Mouse (Mus musculus) forebrain, embryonic 16.5 days (tissue): ENCODE data around the gene Dnah2. TPM values are rescaled to one million over a fixed set of nuclear protein-coding genes. Genes with fewer than 3 reads are reported as not detected.
A peak's percentile ranks its signal among the peaks of the same experiment; 100 is the strongest.

ENCODE experiments used
- ATAC-seq: fragments of 200-750 bp; cut with Nextera tagmentation; 2 replicates; pipeline ENCODE4 v1.8.0; 2017; ENCODE audit warnings: mild to moderate bottlenecking, moderate library complexity
- H3K27ac ChIP-seq: fragments of 300-500 bp; sonication (generic); 2 replicates; pipeline ENCODE4 v1.5.1; 2014; ENCODE audit warnings: low read length, control low read depth
- H3K27me3 ChIP-seq: fragments of 300-500 bp; sonication (generic); replicated peaks from 2 replicates; pipeline ENCODE4 v1.6.1; 2014; ENCODE audit warnings: low read length; ENCODE audit not compliant: control insufficient read depth, insufficient read depth
- H3K36me3 ChIP-seq: fragments of 300-500 bp; sonication (generic); 2 replicates; pipeline ENCODE4 v1.6.1; 2014; ENCODE audit not compliant: control insufficient read depth, insufficient read depth
- H3K4me1 ChIP-seq: fragments of 300-500 bp; sonication (generic); replicated peaks from 2 replicates; pipeline ENCODE4 v1.6.1; 2014; ENCODE audit warnings: low read length; ENCODE audit not compliant: control insufficient read depth, insufficient read depth
- H3K4me2 ChIP-seq: fragments of 300-500 bp; sonication (generic); 2 replicates; pipeline ENCODE4 v1.6.1; 2014; ENCODE audit warnings: mild to moderate bottlenecking, low read length, control low read depth
- H3K4me3 ChIP-seq: fragments of 300-500 bp; sonication (generic); replicated peaks from 2 replicates; pipeline ENCODE4 v1.5.1; 2014; ENCODE audit warnings: mild to moderate bottlenecking, low read length, control low read depth
- H3K9ac ChIP-seq: fragments of 300-500 bp; sonication (generic); replicated peaks from 2 replicates; pipeline ENCODE4 v1.6.1; 2014; ENCODE audit warnings: low read depth, low read length, control low read depth
- H3K9me3 ChIP-seq: fragments of 300-500 bp; sonication (generic); 2 replicates; pipeline ENCODE4 v1.6.1; 2016; ENCODE audit warnings: low read length; ENCODE audit not compliant: control insufficient read depth
- WGBS: fragments of 180-500 bp; shearing (Covaris S2); extraction: QIAGEN DNeasy Blood & Tissue Kit; methylation state at CpG from one replicate; pipeline ENCODE4 v1.1.7; 2014; 5-methylcytosine and 5-hydroxymethylcytosine counted together
- polyA plus RNA-seq: library from polyadenylated mRNA; unstranded; fragments of >200 nt; fragmentation: Nextera tagmentation; extraction: Ambion mirVana; gene quantifications from 2 replicates; pipeline ENCODE4 v1.2.1, GENCODE M21; 2015

Gene Dnah2
- 3.5 and 3.7 TPM in 2 replicates for polyA plus RNA-seq

DNA sequence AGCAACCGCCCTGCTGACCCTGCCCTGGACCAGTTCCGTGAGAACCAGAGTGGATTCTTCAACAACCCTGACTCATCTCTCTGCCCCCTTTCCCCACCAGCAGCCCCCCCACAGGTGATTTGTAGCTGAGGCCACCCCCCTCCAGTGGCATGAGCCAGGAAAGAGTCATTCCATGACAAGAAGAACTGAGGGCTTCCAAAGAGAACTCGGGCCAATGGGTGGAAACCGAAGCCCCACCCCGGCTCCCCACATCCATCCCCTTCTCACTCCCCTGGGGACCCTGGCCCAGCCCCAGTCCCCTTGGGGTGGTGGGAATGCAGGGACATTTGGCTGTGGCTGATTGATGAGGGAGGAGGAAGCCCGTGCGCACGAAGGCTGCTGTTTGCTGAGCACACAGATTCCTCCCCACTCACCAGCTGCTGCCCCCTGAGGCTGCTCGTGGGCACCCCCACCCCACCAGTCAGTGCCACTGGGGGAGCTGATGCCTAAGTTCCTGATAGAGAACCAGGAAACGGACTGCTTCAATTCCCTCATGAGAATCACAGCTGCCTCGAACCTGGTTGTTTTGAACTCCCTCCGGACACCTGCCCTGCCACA is at the start of gene Dnah2:
Dnah2 (minus strand) TSS at position 51 of the 597 bp plus-strand sequence.
- Histone ChIP-seq H3K4me2 (no peak within 1 kb of the TSS), H3K9ac (0 out of 2 replicates have a peak within 1 kb of the TSS, but pooled peaks have one; percentile 26), H3K27ac (peak within 1 kb of the TSS; percentile 52), H3K9me3 (no peaks in the 10 kb centered on the region), H3K27me3 (no peaks in the 10 kb centered on the region), H3K4me1 (peaks cover 62% of the 10 kb centered on the region), H3K4me3 (no peak within 1 kb of the TSS), H3K36me3 (0 out of 2 replicates have a peak, but pooled peaks cover 1% of the 10 kb centered on the region)
- no peak for ATAC-seq
- 48% methylated on average over 12 of the region's 12 CpGs for WGBS

DNA sequence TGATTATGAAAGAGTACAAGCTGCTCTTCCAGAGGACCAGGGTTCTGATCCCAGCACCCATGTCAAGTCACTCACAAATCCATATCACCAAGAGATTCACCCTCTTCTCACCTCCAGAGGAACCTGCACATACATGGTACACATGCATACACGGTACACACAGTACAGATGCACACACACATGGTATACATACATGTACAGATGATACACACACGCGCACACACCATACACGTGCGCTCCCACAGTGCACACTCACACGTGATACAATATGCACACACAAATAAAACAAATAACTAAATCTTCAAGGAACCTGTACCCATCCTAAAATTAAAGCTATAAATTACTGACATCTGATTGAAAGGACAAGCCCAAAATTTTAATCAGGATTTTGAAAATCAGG is 45.9 kb upstream of the Dnah2 start:
- 96% methylated on average over 6 of the region's 6 CpGs for WGBS
- H3K27me3 ChIP-seq, result no peaks in the 10 kb centered on the region
- no peak overlapping the region for H3K4me3 ChIP-seq
- H3K27ac ChIP-seq, result no peak overlapping the region
- no peak overlapping the region for H3K9ac ChIP-seq
- H3K4me1 ChIP-seq, result peaks cover 8% of the 10 kb centered on the region
- H3K4me2 ChIP-seq, result no peak overlapping the region
- ATAC-seq, result no peak
- H3K9me3 ChIP-seq, result no peaks in the 10 kb centered on the region
- peaks cover 5% of the 10 kb centered on the region; the same call in 1 of the 2 replicates for H3K36me3 ChIP-seq

DNA sequence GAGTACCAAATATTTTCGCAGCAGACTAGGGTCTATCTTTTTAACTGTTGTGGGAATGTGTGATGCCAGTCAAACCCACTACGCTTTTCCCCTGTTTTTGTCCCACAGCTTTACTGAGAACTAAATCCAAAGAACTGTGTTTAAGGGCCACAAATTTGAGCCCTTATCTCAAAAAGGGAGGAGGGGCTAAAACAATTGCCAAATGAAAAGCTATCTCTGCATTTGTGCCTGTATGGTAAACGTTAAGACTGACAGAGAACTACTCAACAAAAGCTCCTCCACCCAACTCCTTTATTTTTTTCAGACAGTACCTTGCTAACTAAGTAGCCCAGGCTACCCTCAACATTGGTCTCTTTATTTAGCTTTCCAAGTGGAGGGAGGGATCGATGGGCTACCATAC is 43.9 kb upstream of the Dnah2 start:
- Histone ChIP-seq H3K4me2 (no peak overlapping the region), H3K27ac (peak overlapping the region; percentile 29), H3K27me3 (no peaks in the 10 kb centered on the region)

DNA sequence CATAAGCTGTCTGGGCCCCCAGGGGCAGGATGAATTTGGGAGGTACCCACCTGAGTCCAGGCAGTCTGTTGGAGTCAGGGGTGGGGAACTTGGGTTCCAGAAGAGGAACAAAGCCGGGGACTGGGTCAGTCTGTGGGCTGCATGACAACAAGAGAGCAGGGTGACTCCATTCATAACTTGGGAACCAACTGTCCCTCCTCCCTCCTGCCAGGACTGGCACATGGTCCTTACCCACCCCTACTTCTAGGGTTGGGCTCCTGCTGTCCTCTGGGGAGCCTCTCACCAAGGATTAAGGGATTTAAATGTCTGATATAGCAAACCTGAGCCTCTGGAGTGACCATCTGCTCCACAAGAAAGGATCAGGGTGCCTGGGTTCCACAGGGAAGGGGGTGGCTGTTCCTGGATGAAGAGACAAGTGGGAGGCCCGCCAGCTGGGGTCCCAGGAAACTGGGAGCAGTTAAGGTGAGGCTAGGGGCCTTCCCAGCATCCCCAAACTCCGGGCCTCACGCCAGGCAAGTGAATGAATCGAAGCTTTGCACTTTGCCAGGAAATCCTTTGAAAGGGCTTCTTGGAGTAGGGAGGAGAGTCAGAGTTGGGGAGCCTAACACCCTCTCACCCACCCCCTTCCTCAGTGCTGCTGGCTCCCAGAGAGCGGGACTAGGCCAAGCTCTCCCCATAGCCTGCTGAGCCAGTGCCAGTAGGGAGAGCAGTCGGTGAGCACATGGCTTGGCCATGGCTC is 43.2 kb upstream of the Dnah2 start:
- peak; percentile 93 for ATAC-seq
- H3K4me2 ChIP-seq, result no peak overlapping the region
- 46% methylated on average over 7 of the region's 7 CpGs for WGBS
- H3K4me1 ChIP-seq, result peaks cover 6% of the 10 kb centered on the region
- H3K36me3 ChIP-seq, result peaks cover 18% of the 10 kb centered on the region
- H3K4me3 ChIP-seq, result no peak overlapping the region
- peak overlapping the region; percentile 58 for H3K27ac ChIP-seq
- no peak overlapping the region for H3K9ac ChIP-seq
- H3K27me3 ChIP-seq, result no peaks in the 10 kb centered on the region
- H3K9me3 ChIP-seq, result no peaks in the 10 kb centered on the region

More for the DNA sequence above, 43.9 kb upstream of the Dnah2 start:
- no peak overlapping the region for H3K4me3 ChIP-seq
- no peak overlapping the region for H3K9ac ChIP-seq
- no peak for ATAC-seq
- WGBS, result 85% methylated on average over 4 of the region's 4 CpGs
- peaks cover 6% of the 10 kb centered on the region for H3K4me1 ChIP-seq
- no peaks in the 10 kb centered on the region for H3K9me3 ChIP-seq
- H3K36me3 ChIP-seq, result peaks cover 18% of the 10 kb centered on the region

DNA sequence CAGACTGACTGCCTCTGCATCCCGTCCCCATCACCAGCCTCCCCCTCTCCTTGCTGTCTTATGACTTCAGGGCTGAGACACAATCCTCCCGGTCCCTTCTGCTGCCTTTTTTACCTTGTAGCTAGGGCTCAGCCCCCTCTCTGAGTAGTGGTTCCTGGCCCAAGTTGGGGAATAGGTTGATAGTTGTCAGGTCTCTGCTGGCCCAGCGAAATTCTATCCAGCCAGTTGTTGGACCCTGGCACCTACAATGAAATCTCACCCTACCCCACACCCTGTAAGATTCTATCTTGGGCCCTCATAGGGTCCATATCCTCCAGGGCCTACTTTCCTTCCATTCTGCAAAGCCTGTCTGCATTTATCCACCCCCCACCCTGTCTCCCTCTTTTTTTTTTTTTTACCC is 42.5 kb upstream of the Dnah2 start:
- no peaks in the 10 kb centered on the region for H3K9me3 ChIP-seq
- peaks cover 18% of the 10 kb centered on the region for H3K36me3 ChIP-seq
- H3K4me2 ChIP-seq, result no peak overlapping the region
- H3K27me3 ChIP-seq, result no peaks in the 10 kb centered on the region
- no peak overlapping the region for H3K4me3 ChIP-seq
- peaks cover 6% of the 10 kb centered on the region for H3K4me1 ChIP-seq
- no peak overlapping the region for H3K9ac ChIP-seq
- ATAC-seq, result no peak
- H3K27ac ChIP-seq, result no peak overlapping the region
- 86% methylated on average over 3 of the region's 3 CpGs for WGBS

DNA sequence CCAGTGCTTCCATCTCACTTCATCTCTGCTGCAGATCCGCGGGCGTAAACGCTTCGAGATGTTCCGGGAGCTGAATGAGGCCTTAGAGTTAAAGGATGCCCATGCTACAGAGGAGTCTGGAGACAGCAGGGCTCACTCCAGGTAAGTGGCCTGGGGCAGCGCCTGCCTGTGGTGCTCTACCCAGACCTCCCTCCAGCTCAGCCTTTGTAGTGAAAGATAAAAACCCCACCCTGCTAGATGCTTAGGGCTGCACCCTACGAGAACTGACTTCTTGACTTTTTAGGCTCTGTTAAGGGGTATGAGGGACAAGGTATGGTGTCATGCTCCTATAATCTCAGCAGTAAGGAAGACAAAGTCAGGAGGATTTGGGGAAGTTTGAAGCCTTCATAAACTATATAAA is 41.7 kb upstream of the Dnah2 start:
- Histone ChIP-seq H3K27ac (no peak overlapping the region), H3K36me3 (peaks cover 18% of the 10 kb centered on the region), H3K9ac (no peak overlapping the region), H3K27me3 (no peaks in the 10 kb centered on the region), H3K4me2 (no peak overlapping the region), H3K4me3 (no peak overlapping the region), H3K9me3 (no peaks in the 10 kb centered on the region), H3K4me1 (peaks cover 6% of the 10 kb centered on the region)
- WGBS, result 94% methylated on average over 8 of the region's 8 CpGs
- no peak for ATAC-seq

DNA sequence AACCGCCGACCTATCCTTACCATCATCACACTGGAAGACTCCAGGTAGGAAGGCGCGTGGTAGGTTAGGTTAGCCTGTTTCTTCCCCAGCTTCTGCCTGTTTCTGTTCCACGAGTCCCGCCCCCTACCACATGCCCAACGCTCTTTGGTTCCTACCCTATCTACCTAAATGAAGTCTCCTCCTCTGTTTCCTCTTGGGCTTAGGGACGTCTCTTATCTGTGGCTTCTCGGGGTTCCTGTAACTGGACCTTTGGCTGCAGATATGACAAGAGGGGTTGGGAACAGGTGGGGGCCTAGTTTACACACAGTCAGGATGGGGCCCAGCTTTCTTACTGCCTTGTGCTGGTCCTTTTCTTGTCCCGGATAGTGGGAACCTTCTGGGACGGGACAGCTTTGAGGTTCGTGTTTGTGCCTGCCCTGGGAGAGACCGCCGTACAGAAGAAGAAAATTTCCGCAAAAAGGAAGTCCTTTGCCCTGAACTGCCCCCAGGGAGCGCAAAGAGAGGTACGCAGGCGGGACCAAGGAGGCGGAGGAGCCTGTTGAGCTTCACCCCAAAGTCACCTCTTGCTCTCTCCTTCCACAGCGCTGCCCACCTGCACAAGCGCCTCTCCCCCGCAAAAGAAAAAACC is 40.4 kb upstream of the Dnah2 start:
- 92% methylated on average over 22 of the region's 22 CpGs for WGBS
- ATAC-seq, result no peak

DNA sequence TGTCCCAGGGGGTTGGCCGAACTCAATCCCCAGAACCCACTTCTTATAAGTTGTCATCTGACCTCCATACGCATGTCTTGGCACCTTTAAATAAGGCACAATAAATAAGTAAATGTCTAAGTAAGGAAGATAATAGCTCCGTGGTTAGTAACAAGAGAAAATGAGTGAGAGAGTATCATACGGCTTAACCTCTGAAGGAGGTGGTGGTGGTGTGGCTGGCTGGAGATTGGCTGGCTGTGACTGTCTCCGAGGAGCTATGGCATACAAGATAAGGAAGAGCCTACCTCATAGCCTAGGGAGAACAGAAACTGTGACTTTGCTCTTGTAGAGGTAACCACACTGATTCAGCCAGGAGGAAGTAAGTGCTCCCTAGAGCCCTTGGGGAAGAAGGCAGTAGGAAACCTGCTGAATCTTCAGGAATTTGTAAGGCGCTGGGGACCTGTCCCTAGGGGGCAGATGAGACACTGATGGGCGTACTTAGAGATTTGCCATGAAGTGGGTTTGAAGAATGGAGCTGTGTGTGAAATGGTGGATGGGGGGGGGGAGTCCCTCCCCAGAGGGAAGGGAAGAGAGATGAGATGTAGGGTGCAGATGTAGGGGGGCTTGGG is 36.9 kb upstream of the Dnah2 start:
- peaks cover 18% of the 10 kb centered on the region for H3K36me3 ChIP-seq
- no peak for ATAC-seq
- no peak overlapping the region for H3K4me2 ChIP-seq
- no peak overlapping the region for H3K27ac ChIP-seq
- H3K27me3 ChIP-seq, result no peaks in the 10 kb centered on the region
- H3K4me3 ChIP-seq, result no peak overlapping the region
- peaks cover 9% of the 10 kb centered on the region for H3K4me1 ChIP-seq
- no peak overlapping the region for H3K9ac ChIP-seq
- H3K9me3 ChIP-seq, result no peaks in the 10 kb centered on the region
- WGBS, result 81% methylated on average over 7 of the region's 7 CpGs

More for the DNA sequence above, 40.4 kb upstream of the Dnah2 start:
- Histone ChIP-seq H3K36me3 (peaks cover 18% of the 10 kb centered on the region), H3K4me2 (no peak overlapping the region), H3K27me3 (no peaks in the 10 kb centered on the region), H3K4me3 (no peak overlapping the region), H3K27ac (no peak overlapping the region), H3K9ac (no peak overlapping the region), H3K4me1 (peaks cover 6% of the 10 kb centered on the region), H3K9me3 (no peaks in the 10 kb centered on the region)

DNA sequence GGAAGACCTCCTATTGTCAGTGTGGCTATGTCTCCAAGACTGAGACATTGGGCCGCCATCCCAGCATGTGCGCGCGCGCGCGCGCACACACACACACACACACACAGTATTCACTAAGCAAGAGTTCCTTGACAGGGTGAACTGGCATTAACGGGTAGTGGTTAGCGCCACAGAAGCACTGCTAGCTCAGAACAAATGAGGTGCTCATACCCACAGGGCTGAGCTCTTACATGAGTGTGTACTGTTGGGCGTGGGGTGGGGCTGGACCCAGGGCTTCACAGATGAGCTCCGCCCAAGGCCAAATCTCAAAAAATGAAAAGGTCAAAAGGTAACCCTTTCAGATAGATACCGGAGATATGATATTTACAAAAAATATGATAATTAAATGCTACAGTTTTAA is 36.0 kb upstream of the Dnah2 start:
- no peak for ATAC-seq
- no peak overlapping the region for H3K4me2 ChIP-seq

More for the DNA sequence above, 36.0 kb upstream of the Dnah2 start:
- H3K27me3 ChIP-seq, result no peaks in the 10 kb centered on the region
- H3K36me3 ChIP-seq, result peaks cover 14% of the 10 kb centered on the region
- no peak overlapping the region for H3K9ac ChIP-seq
- no peaks in the 10 kb centered on the region for H3K9me3 ChIP-seq
- no peak overlapping the region for H3K4me3 ChIP-seq
- H3K4me1 ChIP-seq, result peaks cover 9% of the 10 kb centered on the region
- WGBS, result 94% methylated on average over 13 of the region's 13 CpGs
- H3K27ac ChIP-seq, result no peak overlapping the region
